Mouse (Mus musculus): Measurements from ENCODE around the gene Frat1.
"Not testable (repeated sequence)": the region's sequence is repeated elsewhere in the genome, so short reads cannot be mapped to it uniquely, and the experiment has no call there.

The Frat1 gene

GRCm38 (mm10) chr19:41842196-41842595 lies 12.4 kb downstream of the Frat1 start:
- no peak for DNase-seq (ENCODE audit: low read depth, low spot score)

GRCm38 (mm10) chr19:41842706-41843105 lies 12.9 kb downstream of the Frat1 start:
- DNase-seq (ENCODE audit: low read depth, low spot score) = no peak

GRCm38 (mm10) chr19:41844345-41844744 lies 14.6 kb downstream of the Frat1 start:
- DNase-seq (ENCODE audit: low read depth, low spot score) = peak; percentile 41

GRCm38 (mm10) chr19:41846366-41847090 lies 16.8 kb downstream of the Frat1 start:
- DNase-seq (ENCODE audit: low read depth, low spot score) = no peak

GRCm38 (mm10) chr19:41847091-41847581 lies 17.4 kb downstream of the Frat1 start:
- no peak for DNase-seq (ENCODE audit: low read depth, low spot score)

- not testable (repeated sequence) for DNase-seq (ENCODE audit: low read depth, low spot score)
Measured at GRCm38 (mm10) chr19:41847614-41847991, 17.8 kb downstream of the Frat1 start.

GRCm38 (mm10) chr19:41847992-41848851 lies 18.5 kb downstream of the Frat1 start, which contains the start of gene Frat2:
TSS of gene Frat2 (minus strand) at chr19:41848132.
- DNase-seq (ENCODE audit: low read depth, low spot score) = peak; percentile 92

- DNase-seq (ENCODE audit: low read depth, low spot score) = no peak
Measured at GRCm38 (mm10) chr19:41850021-41850718, 20.4 kb downstream of the Frat1 start.

- DNase-seq (ENCODE audit: low read depth, low spot score) = no peak
Measured at GRCm38 (mm10) chr19:41850719-41851543, 21.2 kb downstream of the Frat1 start.

GRCm38 (mm10) chr19:41852423-41852822 lies 22.7 kb downstream of the Frat1 start:
- no peak for DNase-seq (ENCODE audit: low read depth, low spot score)

GRCm38 (mm10) chr19:41857086-41857762 lies 27.5 kb downstream of the Frat1 start:
- no peak for DNase-seq (ENCODE audit: low read depth, low spot score)

- no peak for DNase-seq (ENCODE audit: low read depth, low spot score)
Measured at GRCm38 (mm10) chr19:41857816-41858310, 28.1 kb downstream of the Frat1 start.

- DNase-seq (ENCODE audit: low read depth, low spot score) = no peak
Measured at GRCm38 (mm10) chr19:41866707-41867106, 36.9 kb downstream of the Frat1 start.

GRCm38 (mm10) chr19:41869296-41869695 lies 39.5 kb downstream of the Frat1 start:
- no peak for DNase-seq (ENCODE audit: low read depth, low spot score)

- not testable (repeated sequence) for DNase-seq (ENCODE audit: low read depth, low spot score)
Measured at GRCm38 (mm10) chr19:41869946-41870345, 40.2 kb downstream of the Frat1 start.

GRCm38 (mm10) chr19:41872285-41872684 lies 42.5 kb downstream of the Frat1 start:
- no peak for DNase-seq (ENCODE audit: low read depth, low spot score)

- no peak for DNase-seq (ENCODE audit: low read depth, low spot score)
Measured at GRCm38 (mm10) chr19:41874356-41874755, 44.6 kb downstream of the Frat1 start.

GRCm38 (mm10) chr19:41881842-41882241 lies 52.1 kb downstream of the Frat1 start:
- no peak for DNase-seq (ENCODE audit: low read depth, low spot score)
